Mouse (Mus musculus) intestine, embryonic 14.5 days (tissue): ENCODE measurements around the gene Gabbr2. TPM values are rescaled to one million over a fixed set of nuclear protein-coding genes. Genes with fewer than 3 reads are reported as not detected.

Experiments used
- ATAC-seq: fragments of 200-750 bp; cut with Nextera tagmentation; replicated peaks from 2 replicates; pipeline ENCODE4 v1.8.0; 2017; ENCODE audit warnings: low read depth, moderate number of reproducible peaks, moderate TSS enrichment, moderate library complexity; ENCODE audit not compliant: low FRiP score, low TSS enrichment
- DNase-seq: peaks from one replicate; pipeline ENCODE4 v3.0.0-alpha.2; 2018; ENCODE audit warnings: low spot score
- H3K27ac ChIP-seq: fragments of 300-500 bp; sonication (generic); 2 replicates; pipeline ENCODE4 v1.5.1; 2014; ENCODE audit warnings: low read depth, mild to moderate bottlenecking, control low read depth
- H3K27me3 ChIP-seq: fragments of 300-500 bp; sonication (generic); replicated peaks from 2 replicates; pipeline ENCODE4 v1.6.1; 2014; ENCODE audit warnings: low read length, control low read depth; ENCODE audit not compliant: control insufficient read depth, insufficient read depth
- H3K36me3 ChIP-seq: fragments of 300-500 bp; sonication (generic); 2 replicates; pipeline ENCODE4 v1.6.1; 2014; ENCODE audit warnings: low read length, control low read depth; ENCODE audit not compliant: control insufficient read depth, insufficient read depth
- H3K4me1 ChIP-seq: fragments of 300-500 bp; sonication (generic); replicated peaks from 2 replicates; pipeline ENCODE4 v1.6.1; 2014; ENCODE audit warnings: low read length, control low read depth, mixed read lengths; ENCODE audit not compliant: control insufficient read depth, insufficient read depth
- H3K4me2 ChIP-seq: fragments of 300-500 bp; sonication (generic); 2 replicates; pipeline ENCODE4 v1.6.1; 2014; ENCODE audit warnings: low read length
- H3K4me3 ChIP-seq: fragments of 300-500 bp; sonication (generic); 2 replicates; pipeline ENCODE4 v1.5.1; 2014; ENCODE audit warnings: low read depth, low read length, control low read depth, mixed read lengths
- H3K9ac ChIP-seq: fragments of 300-500 bp; sonication (generic); 2 replicates; pipeline ENCODE4 v1.6.1; 2014; ENCODE audit warnings: mild to moderate bottlenecking, low read length
- H3K9me3 ChIP-seq: fragments of 300-500 bp; sonication (generic); 2 replicates; pipeline ENCODE4 v1.6.1; 2016; ENCODE audit warnings: low read length, control low read depth; ENCODE audit not compliant: control insufficient read depth
- WGBS: fragments of 180-500 bp; shearing (Covaris S2); extraction: QIAGEN DNeasy Blood & Tissue Kit; methylation state at CpG from one replicate; pipeline ENCODE4 v1.1.7; 2014; 5-methylcytosine and 5-hydroxymethylcytosine counted together
- polyA plus RNA-seq: library from polyadenylated mRNA; unstranded; fragments of >200 nt; fragmentation: Nextera tagmentation; extraction: Ambion mirVana; gene quantifications from 2 replicates; pipeline ENCODE4 v1.2.1, GENCODE M21; 2014

Gene Gabbr2
- polyA plus RNA-seq: 0.16 and 0.31 TPM in 2 replicates

- peaks cover 72% of the 10 kb centered on the region for H3K27me3 ChIP-seq
- under 1% methylated on average over 107 of the region's 134 CpGs for WGBS
- no peak for DNase-seq
- peaks cover 6% of the 10 kb centered on the region; the same call in 1 of the 2 replicates for H3K4me1 ChIP-seq
- peak within 1 kb of the TSS; percentile 78 for H3K4me2 ChIP-seq
- no peak for ATAC-seq
- H3K36me3 ChIP-seq: no peaks in the 10 kb centered on the region
- H3K9me3 ChIP-seq: no peaks in the 10 kb centered on the region
- peak within 1 kb of the TSS; percentile 45 for H3K4me3 ChIP-seq
- no peak within 1 kb of the TSS for H3K27ac ChIP-seq
- H3K9ac ChIP-seq: no peak within 1 kb of the TSS
Measured at GRCm38 (mm10) chr4:46991016-46991958, at the start of gene Gabbr2. Gene Gabbr2 (minus strand): TSS chr4:46991873.

GRCm38 (mm10) chr4:47039586-47039985 is 47.9 kb upstream of the Gabbr2 start:
- H3K9ac ChIP-seq: no peak overlapping the region
- no peaks in the 10 kb centered on the region for H3K9me3 ChIP-seq
- ATAC-seq (no peak), DNase-seq (no peak)
- no peak overlapping the region for H3K27ac ChIP-seq
- no peaks in the 10 kb centered on the region for H3K4me1 ChIP-seq
- no peak overlapping the region for H3K4me3 ChIP-seq
- no peak overlapping the region for H3K4me2 ChIP-seq
- H3K27me3 ChIP-seq: no peaks in the 10 kb centered on the region
- 0 out of 2 replicates have a peak, but pooled peaks cover 11% of the 10 kb centered on the region for H3K36me3 ChIP-seq
- WGBS: 98% methylated on average over 10 of the region's 10 CpGs

- Histone ChIP-seq H3K9ac (no peak overlapping the region), H3K9me3 (no peaks in the 10 kb centered on the region), H3K4me1 (no peaks in the 10 kb centered on the region), H3K4me3 (no peak overlapping the region), H3K4me2 (no peak overlapping the region), H3K36me3 (0 out of 2 replicates have a peak, but pooled peaks cover 11% of the 10 kb centered on the region), H3K27ac (no peak overlapping the region), H3K27me3 (no peaks in the 10 kb centered on the region)
- DNase-seq (peak; percentile 96), ATAC-seq (no peak)
- WGBS: 17% methylated on average over 5 of the region's 5 CpGs
Measured at GRCm38 (mm10) chr4:47037321-47037657, 45.6 kb upstream of the Gabbr2 start.

- DNase-seq (no peak), ATAC-seq (no peak)
- Histone ChIP-seq H3K4me2 (no peak overlapping the region), H3K4me1 (no peaks in the 10 kb centered on the region), H3K36me3 (0 out of 2 replicates have a peak, but pooled peaks cover 11% of the 10 kb centered on the region), H3K9ac (no peak overlapping the region), H3K27me3 (no peaks in the 10 kb centered on the region), H3K4me3 (no peak overlapping the region), H3K9me3 (no peaks in the 10 kb centered on the region), H3K27ac (no peak overlapping the region)
- WGBS: 61% methylated on average over 13 of the region's 13 CpGs
Measured at GRCm38 (mm10) chr4:47036486-47037320, 45.0 kb upstream of the Gabbr2 start.

GRCm38 (mm10) chr4:47035536-47035935 is 43.9 kb upstream of the Gabbr2 start:
- H3K27me3 ChIP-seq: no peaks in the 10 kb centered on the region
- ATAC-seq (no peak), DNase-seq (no peak)
- no peaks in the 10 kb centered on the region for H3K4me1 ChIP-seq
- H3K9me3 ChIP-seq: no peaks in the 10 kb centered on the region
- no peak overlapping the region for H3K27ac ChIP-seq
- no peak overlapping the region for H3K4me2 ChIP-seq
- H3K4me3 ChIP-seq: no peak overlapping the region
- 80% methylated on average over 14 of the region's 14 CpGs for WGBS
- no peak overlapping the region for H3K9ac ChIP-seq
- 0 out of 2 replicates have a peak, but pooled peaks cover 8% of the 10 kb centered on the region for H3K36me3 ChIP-seq

- H3K9me3 ChIP-seq: no peaks in the 10 kb centered on the region
- ATAC-seq: no peak
Measured at GRCm38 (mm10) chr4:47032171-47032570, 40.5 kb upstream of the Gabbr2 start.

GRCm38 (mm10) chr4:47028791-47029190 is 37.1 kb upstream of the Gabbr2 start:
- no peaks in the 10 kb centered on the region for H3K4me1 ChIP-seq
- H3K4me2 ChIP-seq: no peak overlapping the region
- no peaks in the 10 kb centered on the region for H3K9me3 ChIP-seq
- no peak overlapping the region for H3K27ac ChIP-seq
- peaks cover 15% of the 10 kb centered on the region for H3K36me3 ChIP-seq
- H3K27me3 ChIP-seq: no peaks in the 10 kb centered on the region
- H3K4me3 ChIP-seq: no peak overlapping the region
- ATAC-seq (no peak), DNase-seq (no peak)
- 79% methylated on average over 5 of the region's 5 CpGs for WGBS
- H3K9ac ChIP-seq: no peak overlapping the region

More at GRCm38 (mm10) chr4:47032171-47032570, 40.5 kb upstream of the Gabbr2 start:
- Histone ChIP-seq H3K4me2 (no peak overlapping the region), H3K27me3 (no peaks in the 10 kb centered on the region), H3K27ac (no peak overlapping the region), H3K36me3 (0 out of 2 replicates have a peak, but pooled peaks cover 4% of the 10 kb centered on the region), H3K9ac (no peak overlapping the region), H3K4me3 (no peak overlapping the region), H3K4me1 (no peaks in the 10 kb centered on the region)
- 80% methylated on average over 8 of the region's 8 CpGs for WGBS
- no peak for DNase-seq

GRCm38 (mm10) chr4:47023949-47024348 is 32.3 kb upstream of the Gabbr2 start:
- H3K4me3 ChIP-seq: no peak overlapping the region
- no peak overlapping the region for H3K9ac ChIP-seq
- WGBS: 62% methylated on average over 6 of the region's 6 CpGs
- peaks cover 11% of the 10 kb centered on the region for H3K36me3 ChIP-seq
- H3K4me1 ChIP-seq: no peaks in the 10 kb centered on the region
- H3K27me3 ChIP-seq: no peaks in the 10 kb centered on the region
- no peaks in the 10 kb centered on the region for H3K9me3 ChIP-seq
- ATAC-seq (no peak), DNase-seq (no peak)
- H3K27ac ChIP-seq: no peak overlapping the region
- no peak overlapping the region for H3K4me2 ChIP-seq
